In the genomic region with DNA sequence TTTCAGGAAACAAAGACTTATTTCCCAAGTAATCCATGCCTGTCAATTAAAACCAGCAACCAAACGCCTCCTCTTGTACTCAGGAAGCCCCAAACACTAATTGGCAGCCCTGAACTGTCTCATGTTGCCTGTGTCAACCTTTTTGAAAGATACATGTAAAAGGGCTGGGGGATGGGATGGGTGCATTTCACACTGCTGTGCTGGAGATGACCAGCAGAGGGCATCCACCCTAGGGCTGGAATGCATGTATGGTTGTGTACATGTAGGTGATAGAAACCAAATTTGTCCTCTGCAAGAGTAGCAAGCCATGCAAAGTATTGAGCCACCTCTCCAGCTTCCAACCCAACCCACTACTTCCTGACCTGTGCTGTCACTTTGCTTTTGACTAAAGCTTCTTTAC, we compare ENCODE assay signal across 9 mouse cellular contexts. TPM values are rescaled to one million over a fixed set of nuclear protein-coding genes. Genes with fewer than 3 reads are reported as not detected.
DNase-seq lines count a peak whose midpoint lies in the region; ATAC-seq lines count a peak whose summit lies in the region.
"Had no signal": no experiment of that assay in that cellular context is flagged by ENCODE, and none has a peak within 500 bp of the region (broad histone marks: within the 10 kb centered on the region; RNA-seq: fewer than 3 reads in every experiment).

No protein-coding gene starts in this region.

- peaks cover 9% of the 10 kb centered on the region for H3K36me3 ChIP-seq in midbrain, embryonic 10.5 days
- no peaks in the 10 kb centered on the region for H3K36me3 ChIP-seq in midbrain, embryonic 13.5 days

- DNase-seq in midbrain, embryonic 10.5 days (ENCODE audit: low spot score): peak; percentile 69
- DNase-seq in adrenal gland, postnatal 10 days: peak; percentile 78
- peak; percentile 64 for DNase-seq in embryo, embryonic 9.5 days (ENCODE audit: extremely low spot score)
- DNase-seq in heart, postnatal 36 days: peak; percentile 62 to 77
- peak; percentile 75 to 86 for DNase-seq in left cerebral cortex, postnatal 14 days (ENCODE audit: low spot score in 2 of 2)
- peak; percentile 72 to 81 for DNase-seq in thymus, postnatal 10 days (ENCODE audit: low spot score in 2 of 2)

- no peak overlapping the region for H3K4me2 ChIP-seq in midbrain, embryonic 13.5 days (replicated peaks)

- no peak overlapping the region for H3K9ac ChIP-seq in midbrain, embryonic 13.5 days (replicated peaks)

- H3K4me3 ChIP-seq in midbrain, embryonic 10.5 days: no peak overlapping the region
- H3K4me3 ChIP-seq in midbrain, embryonic 13.5 days (replicated peaks): no peak overlapping the region

- intact Hi-C loops in heart, postnatal 36 days (cut with DNase I): loop anchor here (5.0 kb wide), 2 partner anchors 278 to 298 kb away; a partner anchor contains a TSS
- intact Hi-C loops in left cerebral cortex, postnatal 14 days (cut with DNase I): loop anchor here (5.0 kb wide), 2 partner anchors 48 to 278 kb away; a partner anchor contains a TSS

- H3K9me3 ChIP-seq in midbrain, embryonic 10.5 days (replicated peaks): no peaks in the 10 kb centered on the region
- no peaks in the 10 kb centered on the region for H3K9me3 ChIP-seq in midbrain, embryonic 13.5 days

- WGBS in midbrain, embryonic 10.5 days: 41% methylated on average over 1 of the region's 1 CpGs
- WGBS in midbrain, embryonic 13.5 days: 18% methylated on average over 1 of the region's 1 CpGs

- H3K4me1 ChIP-seq in midbrain, embryonic 10.5 days: peaks cover 25% of the 10 kb centered on the region
- H3K4me1 ChIP-seq in midbrain, embryonic 13.5 days (replicated peaks): peaks cover 27% of the 10 kb centered on the region

- no peak for ATAC-seq in midbrain, embryonic 13.5 days
- peak; percentile 69 for ATAC-seq in neutrophil, adult 5-6 weeks (ENCODE audit: extremely low read depth, insufficient number of reproducible peaks, low FRiP score, poor library complexity, severe bottlenecking)

- H3K27me3 ChIP-seq in midbrain, embryonic 10.5 days (ENCODE audit: low read depth, poor library complexity, severe bottlenecking): no peaks in the 10 kb centered on the region
- no peaks in the 10 kb centered on the region for H3K27me3 ChIP-seq in midbrain, embryonic 13.5 days

- H3K27ac ChIP-seq in midbrain, embryonic 10.5 days (replicated peaks): no peak overlapping the region
- H3K27ac ChIP-seq in midbrain, embryonic 13.5 days: no peak overlapping the region

RNA-seq across cellular contexts. Expression of a gene that starts 2.4 kb away (rescaled TPM):
- polyA plus RNA-seq in midbrain, embryonic 10.5 days (2016; fragmentation: Nextera tagmentation; extraction: Ambion mirVana): 56.6 and 58.1 TPM in 2 replicates
- polyA plus RNA-seq in midbrain, embryonic 13.5 days (2015; fragmentation: Nextera tagmentation; extraction: Ambion mirVana): 30.0 and 32.7 TPM in 2 replicates
- total RNA-seq in adrenal gland, postnatal 10 days (2021): 10 to 100 TPM; 25.7 to 30.8 TPM
- total RNA-seq in heart, postnatal 36 days (2021): 10 to 100 TPM; 17.1 to 18.5 TPM
- total RNA-seq in left cerebral cortex, postnatal 14 days (2021): 10 to 100 TPM; 43.4 to 46.6 TPM
- total RNA-seq in neutrophil, adult 5-6 weeks (2017): 20.5 and 26.0 TPM in 2 replicates

RNA-seq across cellular contexts. Expression of a gene that starts 48.0 kb away (rescaled TPM):
- polyA plus RNA-seq in midbrain, embryonic 10.5 days (2016; fragmentation: Nextera tagmentation; extraction: Ambion mirVana): 0.02 TPM in 1 of 2 replicates, not detected in the other
- 0.48 and 0.52 TPM in 2 replicates for polyA plus RNA-seq in midbrain, embryonic 13.5 days (2015; fragmentation: Nextera tagmentation; extraction: Ambion mirVana)
- not detected for total RNA-seq in adrenal gland, postnatal 10 days (2021)
- total RNA-seq in heart, postnatal 36 days (2021): not detected
- total RNA-seq in left cerebral cortex, postnatal 14 days (2021): 10 to 100 TPM; 12.7 to 16.2 TPM
- total RNA-seq in neutrophil, adult 5-6 weeks (2017): not detected in 2 replicates
- total RNA-seq: gastrocnemius, postnatal 4 days had no signal

Comparison
In these comparisons a context has a peak if more than half of its experiments do, and no peak if none do; other contexts are left out.
1. RNA of a gene that starts 48.0 kb away (total RNA-seq): 12.7 to 16.2 TPM in left cerebral cortex, postnatal 14 days; not detected in adrenal gland, postnatal 10 days, not detected in heart, postnatal 36 days and not detected in neutrophil, adult 5-6 weeks; every median in the first group is over 10 times any median in the second.
2. Peak in every context shown above with its lines, with median percentiles within 50 percentile points of each other: DNase-seq.